Mouse (Mus musculus) retina, embryonic 14.5 days (tissue): ENCODE results near the gene Irf2bp2.
A peak's percentile ranks its signal among the peaks of the same experiment; 100 is the strongest.

ENCODE experiments used
- DNase-seq: peaks from one replicate; pipeline ENCODE4 v3.0.0-alpha.2; 2015; ENCODE audit warnings: low spot score

The Irf2bp2 gene

DNA sequence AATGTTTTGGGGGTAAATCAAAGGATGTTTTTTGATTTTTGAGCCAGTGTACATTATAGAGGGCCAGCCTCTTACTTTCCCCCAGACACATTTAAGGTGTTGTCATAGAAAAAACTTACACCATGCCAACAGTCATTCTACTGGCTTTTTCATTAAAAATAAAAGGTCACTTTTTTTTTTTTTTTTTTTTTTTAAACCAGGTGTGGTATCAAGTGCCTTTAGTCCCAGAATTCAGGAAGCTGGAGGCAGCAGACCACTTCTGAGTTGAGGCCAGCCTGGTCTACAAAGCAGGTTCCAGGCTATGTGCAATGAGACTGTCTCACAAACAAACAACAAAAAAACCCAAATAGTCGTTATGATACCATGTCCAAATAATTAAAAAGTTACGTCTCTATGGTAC is 7.7 kb downstream of the Irf2bp2 start:
- DNase-seq, result no peak

DNA sequence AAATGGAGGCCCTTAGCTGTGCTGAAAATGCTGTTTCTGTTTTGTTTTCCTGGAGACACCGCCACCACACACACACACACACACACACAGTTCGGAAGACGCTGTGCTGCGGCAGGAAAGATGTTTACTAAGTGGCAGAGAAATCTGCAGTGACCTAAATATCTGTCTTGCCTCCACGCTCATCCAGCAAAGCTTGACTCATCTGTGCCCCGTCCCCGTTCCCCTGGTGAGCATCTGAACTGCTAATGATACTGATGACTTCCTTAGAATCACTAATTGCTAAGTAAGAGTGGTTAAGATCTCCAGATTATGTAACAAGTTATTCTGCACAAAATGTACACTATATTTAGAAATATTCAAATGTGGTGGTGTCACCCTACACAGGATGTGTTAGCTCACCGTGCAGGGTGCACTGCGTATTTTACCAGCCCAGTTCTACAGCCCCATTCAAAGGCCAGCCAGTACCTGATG is 8.2 kb downstream of the Irf2bp2 start:
- DNase-seq, result peak; percentile 33

DNA sequence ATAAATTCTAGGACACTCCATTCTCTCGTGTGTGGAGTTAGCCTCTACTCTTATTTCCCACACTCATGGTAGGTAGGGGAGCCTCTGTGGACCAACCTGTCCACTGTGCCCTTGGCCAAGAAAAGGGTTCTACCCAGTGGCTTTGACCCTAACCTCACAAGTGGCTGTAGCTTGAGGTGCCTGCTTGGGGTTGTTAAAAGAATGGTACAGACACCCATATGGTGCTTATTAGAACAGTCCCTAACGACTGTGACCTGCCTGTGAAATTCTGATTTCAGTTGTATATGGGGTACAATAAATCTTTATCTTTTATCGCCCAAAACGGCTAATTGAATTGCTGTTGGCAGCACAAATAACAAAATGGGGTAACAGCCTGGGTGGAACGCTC is 8.9 kb downstream of the Irf2bp2 start:
- no peak for DNase-seq

DNA sequence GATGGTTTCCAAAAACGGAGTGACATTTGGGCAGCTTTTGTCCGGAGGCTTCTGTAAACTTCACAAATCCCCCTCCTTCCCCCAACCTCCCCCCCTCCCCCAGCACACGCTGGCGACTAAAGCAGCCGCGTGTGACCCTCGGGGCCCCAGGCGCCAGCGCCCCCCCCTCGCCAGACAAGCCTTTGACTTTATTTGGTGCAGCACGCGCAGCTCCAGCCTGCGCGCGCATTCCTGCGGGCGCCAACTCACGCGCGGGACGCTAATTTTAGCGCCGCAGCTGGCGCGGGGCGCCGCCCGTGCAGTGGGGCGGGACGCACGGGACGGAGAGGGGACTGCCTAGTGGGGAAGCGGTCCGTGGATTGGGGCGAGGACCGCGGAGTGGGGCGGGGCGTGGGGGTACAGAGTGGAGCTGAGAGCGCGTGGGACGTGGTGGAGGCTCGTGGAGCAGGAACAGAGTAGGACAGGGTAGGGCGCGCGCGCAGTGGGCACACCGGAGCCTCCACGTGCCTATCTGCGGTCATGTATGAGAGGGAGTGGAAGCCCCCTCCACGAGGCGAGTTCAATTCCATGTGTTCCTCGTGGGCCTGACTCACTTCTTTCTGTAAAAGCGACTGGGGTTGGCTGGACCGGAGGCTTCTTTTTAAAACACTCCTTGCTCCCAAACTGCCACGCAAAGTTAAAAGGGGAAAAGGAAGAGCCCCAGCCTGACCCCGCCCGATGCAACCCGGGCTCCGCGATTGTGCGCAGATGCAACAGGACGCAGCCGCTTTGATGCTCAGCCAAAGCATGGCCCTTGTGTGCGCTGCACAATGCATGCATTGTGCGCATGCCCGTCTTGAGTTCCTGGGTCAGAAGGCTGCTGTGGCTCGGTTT is 9.6 kb downstream of the Irf2bp2 start:
- DNase-seq, result peak; percentile 80

DNA sequence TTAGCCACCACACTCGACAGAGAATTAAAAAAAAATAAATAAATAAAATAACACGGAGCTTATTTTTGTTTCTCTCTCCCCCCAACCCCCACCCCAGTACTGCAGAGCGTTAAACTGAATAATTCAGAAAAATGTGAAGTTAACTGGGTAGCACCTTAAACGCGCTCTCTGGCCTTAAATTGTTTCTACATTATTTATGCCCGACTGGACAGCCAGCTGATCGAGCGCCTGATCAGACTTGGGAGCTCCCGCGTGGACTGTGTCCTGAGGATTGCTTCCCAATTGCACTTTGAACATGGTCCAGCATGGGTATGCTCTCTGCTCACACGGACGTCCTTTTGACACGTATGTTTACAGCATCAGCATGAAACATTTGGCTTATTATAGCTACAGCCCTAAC is 10.3 kb downstream of the Irf2bp2 start:
- peak; percentile 67 for DNase-seq

DNA sequence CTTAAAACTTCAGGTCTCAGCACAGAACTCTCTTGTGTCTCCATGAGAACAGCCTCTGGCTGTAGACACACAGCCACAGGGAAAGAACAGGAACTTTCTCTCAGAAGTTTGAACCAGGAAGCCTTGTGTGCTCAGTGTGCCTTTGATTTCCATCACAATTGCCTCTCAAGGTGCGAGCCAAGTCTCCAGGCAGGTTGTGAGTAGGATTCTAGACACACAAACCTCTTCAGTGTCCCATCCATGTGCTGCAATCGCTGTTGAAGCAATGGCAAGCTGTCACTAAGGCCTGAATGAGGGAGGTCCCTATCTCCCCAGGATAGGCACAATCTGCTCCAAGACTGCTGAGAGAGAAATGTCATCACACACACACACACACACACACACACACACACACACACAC is 10.8 kb downstream of the Irf2bp2 start:
- no peak for DNase-seq

DNA sequence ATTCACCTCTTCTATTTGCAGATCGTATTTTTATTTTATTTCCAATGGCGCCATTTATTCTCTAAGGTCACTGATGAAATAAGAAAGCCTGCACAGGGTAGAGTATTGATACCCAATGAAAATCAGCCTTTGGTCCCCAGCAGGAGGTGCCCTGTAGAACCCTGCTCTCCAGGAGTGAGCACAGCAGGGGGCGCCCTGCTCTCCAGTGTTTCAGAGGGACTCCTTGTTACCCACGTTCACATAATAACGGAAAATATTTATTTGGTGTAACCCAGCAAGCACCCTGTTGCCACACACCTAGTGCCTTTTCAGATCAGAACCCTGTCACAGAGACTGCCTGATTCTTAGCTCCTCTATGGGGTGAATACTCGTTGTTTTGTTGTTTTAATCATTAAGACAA is 11.3 kb downstream of the Irf2bp2 start:
- peak; percentile 53 for DNase-seq

DNA sequence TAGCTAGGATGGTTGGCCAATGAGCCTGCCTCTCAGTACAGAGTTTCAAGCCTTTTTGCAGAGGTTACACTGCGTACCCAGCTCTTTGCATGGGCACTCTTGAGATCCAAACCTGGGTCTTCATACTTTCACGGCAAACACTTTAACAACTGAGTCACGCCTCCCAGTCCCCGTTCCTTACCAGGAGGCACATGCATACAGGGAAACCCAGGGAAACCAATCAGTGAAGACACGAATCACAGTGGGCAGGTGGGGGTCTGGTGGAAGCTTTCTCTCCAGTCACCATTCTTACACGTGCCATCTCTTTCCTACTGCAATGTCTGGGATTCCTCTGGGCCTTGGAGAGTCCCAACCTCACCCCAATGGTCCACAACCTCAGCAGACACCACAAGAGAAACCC is 12.1 kb downstream of the Irf2bp2 start:
- no peak for DNase-seq

DNA sequence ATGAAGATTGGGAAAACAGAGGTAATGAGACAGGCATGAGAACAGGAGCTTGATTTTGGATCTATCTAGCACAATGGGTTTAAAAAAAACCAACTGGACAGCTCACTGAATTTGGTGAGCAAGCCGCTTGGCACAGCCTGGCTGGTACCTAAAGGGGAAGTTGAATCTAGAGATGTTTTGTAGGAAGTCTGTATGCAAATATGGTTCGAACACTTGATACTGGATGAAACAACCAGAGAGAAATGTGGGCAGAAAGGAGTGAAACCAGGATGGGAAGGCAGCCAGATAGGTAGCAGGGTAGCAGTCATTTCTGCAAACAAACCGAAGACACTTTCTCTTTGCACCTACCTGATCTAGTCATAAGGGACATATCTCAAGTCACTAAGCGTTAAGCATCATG is 13.0 kb downstream of the Irf2bp2 start:
- no peak for DNase-seq

DNA sequence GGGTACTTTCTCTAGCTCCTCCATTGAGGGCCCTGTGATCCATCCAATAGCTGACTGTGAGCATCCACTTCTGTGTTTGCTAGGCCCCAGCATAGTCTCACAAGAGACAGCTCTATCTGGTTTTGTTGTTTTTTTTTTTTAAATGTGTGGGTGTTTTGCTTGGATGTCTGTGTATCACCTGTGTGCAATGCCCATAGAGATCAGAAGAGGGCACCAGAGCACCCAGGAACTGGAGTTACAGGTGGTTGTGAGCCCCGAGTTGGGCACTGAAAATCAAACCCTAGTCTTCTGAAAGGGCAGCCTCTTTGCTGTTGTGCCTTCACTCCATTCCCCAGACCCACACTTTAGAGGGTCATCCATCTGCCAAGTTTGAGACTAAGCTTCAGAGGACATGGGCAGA is 13.7 kb downstream of the Irf2bp2 start:
- DNase-seq, result no peak

DNA sequence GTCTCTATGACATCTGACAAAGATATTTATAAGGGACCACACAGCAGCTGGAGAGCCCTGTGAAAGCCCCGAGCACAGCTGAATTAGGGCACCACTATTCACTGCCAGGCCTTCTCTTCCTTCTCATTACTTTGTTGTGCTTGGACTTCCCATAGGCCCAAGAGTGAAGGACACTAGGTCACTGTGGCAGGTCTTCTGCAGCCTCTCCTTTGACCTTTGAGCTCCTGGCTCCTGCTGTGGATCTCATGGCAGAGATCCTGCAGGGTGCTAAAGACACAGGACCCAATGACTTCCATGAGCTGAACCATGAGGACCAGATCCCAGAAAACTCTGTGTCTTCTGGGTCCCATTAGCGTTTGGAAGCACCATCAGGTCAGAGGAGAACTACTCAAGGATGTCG is 15.1 kb downstream of the Irf2bp2 start:
- no peak for DNase-seq

DNA sequence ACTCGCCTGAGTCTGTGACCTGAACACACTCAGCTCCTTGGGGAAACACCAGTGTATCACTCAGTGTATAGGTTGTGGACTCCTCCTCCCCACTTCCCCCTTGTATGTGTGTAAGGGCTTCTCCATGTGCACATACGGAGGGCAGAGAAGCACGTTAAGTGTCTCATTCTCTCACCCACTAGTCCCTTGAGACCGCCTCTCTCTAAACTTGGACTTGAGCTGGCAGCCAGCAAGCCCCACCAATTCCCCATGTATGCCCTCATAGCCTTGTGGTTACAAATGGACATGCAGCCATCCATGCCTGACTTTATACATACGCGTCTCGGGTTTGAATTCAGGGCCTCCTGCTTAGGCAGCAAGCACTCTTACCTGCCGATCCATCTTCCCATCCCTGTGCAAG is 16.9 kb downstream of the Irf2bp2 start:
- DNase-seq, result no peak

DNA sequence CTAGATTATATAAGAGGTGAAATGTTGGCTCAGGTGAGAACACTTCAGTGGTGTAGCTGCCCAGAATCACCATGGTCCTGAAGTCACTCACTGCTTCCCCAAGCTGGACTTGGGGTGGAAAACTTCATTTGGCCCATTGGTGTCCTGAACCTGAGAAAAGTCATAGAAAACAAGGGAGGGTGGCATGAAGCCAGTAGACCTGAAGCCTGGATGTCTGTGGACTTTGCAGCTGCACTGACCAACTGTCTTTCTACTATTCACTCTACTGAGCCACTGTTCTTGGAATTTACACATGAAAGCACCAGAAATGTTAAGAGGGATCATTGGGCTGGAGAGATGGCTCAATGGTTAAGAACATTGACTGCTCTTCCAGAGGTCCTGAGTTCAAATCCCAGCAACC is 17.7 kb downstream of the Irf2bp2 start:
- no peak for DNase-seq

DNA sequence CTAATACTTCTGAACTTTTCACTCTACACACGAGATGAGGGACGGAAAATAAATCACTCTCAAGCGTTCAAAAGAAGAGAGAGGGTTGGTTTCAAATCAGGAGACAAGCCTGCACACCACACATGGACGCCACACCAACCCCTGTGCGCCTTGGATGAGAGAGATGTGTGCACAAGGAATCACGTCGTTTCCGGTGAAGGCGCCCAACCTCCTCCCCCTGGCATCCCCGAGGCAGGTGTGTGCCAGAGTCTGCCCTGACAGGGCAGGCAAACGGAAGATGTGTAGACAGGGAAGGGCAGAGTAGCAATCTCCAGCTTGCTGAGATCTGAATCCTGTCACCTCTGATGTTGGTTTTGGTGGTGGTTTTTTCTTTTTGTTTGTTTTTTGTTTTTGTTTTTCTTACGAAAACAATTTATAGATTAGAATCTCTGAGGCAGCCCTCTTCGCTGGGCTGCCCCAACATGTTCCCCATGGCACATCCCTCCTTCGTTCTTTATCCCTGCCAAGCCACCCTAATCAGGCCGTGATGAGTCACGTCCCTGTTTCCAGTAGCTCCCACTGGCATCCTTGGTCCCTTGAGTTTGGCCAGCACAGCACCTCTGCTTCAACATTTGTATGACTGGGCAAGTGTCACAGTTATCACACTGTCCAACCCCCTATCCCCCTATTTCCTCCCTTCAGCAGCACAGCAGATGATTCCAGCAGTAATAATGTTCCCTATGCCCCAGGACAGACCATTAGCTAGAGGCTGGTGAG is 18.7 kb downstream of the Irf2bp2 start:
- no peak for DNase-seq

DNA sequence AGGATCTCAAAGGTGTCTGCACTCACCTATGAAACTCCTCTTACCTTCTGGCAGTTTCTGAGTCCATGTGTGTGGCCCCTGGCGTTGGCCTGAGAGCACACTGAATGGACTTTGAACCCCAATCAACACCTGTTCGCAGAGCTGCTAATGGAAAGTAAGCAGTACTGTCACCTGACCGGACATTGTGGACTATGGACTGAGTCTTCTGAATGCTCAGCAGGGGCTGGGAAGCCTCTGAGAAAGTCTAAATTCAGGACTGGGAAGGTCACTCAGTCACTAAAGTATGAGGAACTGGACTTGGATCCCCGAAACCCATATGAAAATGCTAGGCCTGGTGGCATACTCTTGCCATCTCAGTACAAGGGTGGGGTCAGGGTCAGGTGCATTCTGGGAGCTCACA is 19.9 kb downstream of the Irf2bp2 start:
- no peak for DNase-seq

DNA sequence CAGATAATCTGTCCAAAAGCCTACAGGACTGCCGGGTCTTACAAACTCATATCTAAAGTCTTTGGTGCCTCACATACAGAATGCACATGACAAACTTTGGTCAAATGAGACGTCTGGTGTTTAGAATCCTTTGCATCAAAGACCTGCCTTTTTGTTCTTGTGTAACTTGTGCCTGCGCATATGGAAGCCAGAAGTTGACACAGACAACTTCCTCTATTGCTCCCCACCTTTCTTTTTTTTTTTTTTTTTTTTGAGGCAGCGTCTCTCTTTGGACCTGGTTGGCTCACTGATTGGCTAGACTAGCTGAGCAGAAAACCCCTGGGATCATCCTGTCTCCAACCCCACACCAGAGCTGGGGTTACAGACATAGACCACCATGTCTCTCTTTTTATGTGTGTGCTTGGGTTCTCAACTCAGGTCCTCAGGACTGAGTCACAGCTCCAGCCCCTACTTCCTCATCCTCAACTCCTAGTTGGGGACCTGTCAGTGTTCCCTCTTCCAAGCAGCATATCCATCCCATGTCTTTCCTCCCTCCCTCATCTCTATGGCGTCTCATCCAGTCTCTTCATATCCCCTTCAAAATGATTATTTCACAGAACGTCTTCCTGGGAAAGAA is 20.6 kb downstream of the Irf2bp2 start:
- no peak for DNase-seq

DNA sequence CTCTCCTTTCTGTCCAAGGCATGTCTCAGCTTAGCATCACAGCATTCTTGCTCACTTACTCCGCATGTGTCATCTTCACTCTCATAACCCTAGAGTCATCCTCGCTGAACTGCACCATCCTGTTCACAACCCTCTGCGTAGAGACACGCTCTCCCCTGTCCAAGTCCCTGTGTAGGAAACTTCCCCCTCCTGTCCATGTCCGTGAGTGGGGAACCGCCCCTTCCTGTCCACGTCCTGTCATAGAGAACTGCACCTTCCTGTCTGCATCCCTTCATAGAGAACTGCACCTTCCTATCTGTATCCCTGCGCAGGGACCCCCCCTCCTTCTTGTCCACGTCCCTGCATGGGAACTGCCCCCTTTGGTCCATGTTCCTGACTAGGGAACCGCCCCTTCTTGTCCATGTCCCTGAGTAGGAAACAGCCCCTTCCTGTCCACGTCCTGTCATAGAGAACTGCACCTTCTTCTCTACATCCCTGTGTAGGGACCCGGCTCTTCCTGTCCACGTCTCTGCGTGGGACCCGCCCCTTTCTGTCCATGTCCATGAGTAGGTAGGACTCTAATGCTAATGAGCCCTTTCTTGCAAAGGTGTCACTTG is 22.6 kb downstream of the Irf2bp2 start:
- DNase-seq, result no peak

DNA sequence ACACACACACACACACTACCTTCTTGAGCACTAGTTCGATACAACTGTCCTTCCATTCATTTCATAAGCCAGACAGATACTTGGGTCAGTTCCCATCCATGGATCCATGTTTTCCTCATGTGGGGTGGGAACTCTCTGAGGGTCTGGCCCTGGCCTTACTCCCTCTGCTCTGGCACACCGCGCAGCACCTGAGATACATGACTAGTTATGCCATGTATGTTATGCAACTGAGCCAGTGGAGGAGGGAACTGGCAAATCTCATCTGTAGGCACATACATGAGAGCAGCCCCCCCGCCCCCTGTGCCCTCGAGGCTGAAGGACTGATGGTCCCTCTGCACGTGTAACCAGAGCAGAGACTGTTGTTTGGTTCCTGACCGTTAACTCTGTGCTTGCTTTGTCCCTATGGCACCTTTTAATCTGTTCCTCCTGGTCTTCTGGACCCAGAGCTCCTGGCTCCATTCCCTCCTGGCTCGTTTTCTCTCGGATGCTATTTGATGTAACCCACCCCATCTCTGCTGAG is 23.2 kb downstream of the Irf2bp2 start:
- DNase-seq, result no peak

DNA sequence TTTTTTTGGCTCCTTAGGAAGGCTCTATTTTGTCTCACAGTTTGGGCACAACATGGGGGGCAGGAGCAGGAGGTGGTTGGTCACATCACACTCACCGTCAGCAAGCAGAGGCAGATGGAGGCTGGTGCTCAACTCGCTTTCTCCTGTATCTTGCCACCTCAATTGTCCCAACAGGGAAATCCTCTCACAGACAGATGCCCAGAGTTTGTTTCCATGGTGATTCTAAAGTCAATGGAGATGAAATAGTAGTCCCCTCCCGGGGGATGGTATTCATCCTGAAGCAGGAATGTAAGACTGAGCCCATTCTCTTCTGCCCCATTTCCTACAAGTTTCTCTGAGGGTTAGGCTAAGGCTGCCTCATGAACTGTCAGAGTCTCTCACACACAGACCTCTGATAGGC is 23.7 kb downstream of the Irf2bp2 start:
- DNase-seq, result peak; percentile 51

DNA sequence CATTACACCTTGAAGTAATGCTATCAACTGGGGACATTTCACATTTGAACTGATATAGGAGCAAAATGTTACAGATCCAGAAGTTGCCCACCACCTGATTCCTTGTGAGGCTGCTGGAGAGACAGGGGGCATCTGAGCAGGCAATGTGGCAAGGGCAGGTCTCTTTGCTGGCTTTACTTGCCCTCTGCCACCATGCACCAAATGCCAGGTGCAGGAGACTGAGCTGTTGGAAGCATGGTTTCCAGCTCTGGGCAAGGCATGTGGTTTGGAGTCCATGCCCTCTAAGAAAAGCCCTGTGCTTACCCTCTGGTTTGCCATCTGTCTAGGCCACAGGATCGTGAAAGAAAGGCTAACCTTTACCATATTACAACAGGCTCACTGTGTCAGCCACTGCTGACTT is 24.1 kb downstream of the Irf2bp2 start:
- no peak for DNase-seq

DNA sequence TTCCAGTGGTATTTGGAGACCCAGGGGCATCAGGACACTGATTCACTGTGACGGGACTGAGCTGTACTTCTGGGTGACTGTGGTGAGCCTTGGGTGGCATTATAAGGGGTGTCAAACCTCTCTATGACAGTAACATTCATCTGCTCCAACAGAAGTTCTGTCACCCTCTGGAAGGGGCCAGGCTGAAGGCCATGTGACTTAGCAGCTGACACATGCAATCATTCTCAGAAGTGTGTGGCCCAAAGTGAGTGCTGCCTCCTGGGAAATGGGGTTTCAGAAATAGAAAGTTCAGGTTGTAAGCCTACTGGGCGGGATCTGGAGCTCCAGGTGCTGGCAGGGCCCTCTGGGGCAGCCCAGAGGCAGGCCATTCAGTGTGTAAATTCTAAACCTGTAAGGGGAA is 26.1 kb downstream of the Irf2bp2 start:
- DNase-seq, result peak; percentile 69

DNA sequence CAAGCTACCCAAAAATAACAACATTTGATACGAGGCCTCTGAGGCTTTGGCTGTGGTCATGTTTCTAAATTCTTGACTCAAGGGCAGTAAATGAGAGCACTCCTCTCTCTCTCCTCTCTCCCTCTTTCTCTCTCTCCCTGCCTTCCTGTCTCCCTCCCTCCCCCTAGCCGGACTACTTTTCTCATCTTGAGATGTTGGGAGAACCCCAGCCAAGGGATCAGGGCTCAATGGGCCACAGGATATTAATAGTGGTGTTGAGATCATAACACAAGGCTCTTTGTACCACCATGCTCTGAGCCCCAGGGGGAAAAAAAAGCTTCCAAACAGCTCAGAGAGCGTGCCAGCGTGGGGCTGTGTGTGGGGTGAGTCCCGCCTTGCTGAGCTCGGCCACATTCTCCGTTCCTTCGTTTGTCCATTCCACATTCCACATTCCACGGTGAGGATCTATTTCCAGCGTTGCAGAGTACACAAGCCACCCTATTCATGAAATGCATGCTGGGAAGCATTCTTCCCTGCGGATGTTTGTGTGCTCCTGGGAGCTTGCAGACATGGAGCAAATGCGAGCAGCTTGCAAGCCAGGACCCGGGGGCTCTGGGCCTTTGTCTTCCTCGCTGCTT is 27.2 kb downstream of the Irf2bp2 start:
- DNase-seq, result peak; percentile 64
